Mouse (Mus musculus) T-helper 1 cell (primary cell): ENCODE results near the gene Vps13a.

Source experiments
- in situ Hi-C: fragments of 300-600 bp; cut with MboI, MseI; formaldehyde crosslinking; loops from one replicate; pipeline ENCODE4 v1.15.1; 2025; ENCODE audit warnings: high pct_unique_total_duplicates

Vps13a gene

DNA sequence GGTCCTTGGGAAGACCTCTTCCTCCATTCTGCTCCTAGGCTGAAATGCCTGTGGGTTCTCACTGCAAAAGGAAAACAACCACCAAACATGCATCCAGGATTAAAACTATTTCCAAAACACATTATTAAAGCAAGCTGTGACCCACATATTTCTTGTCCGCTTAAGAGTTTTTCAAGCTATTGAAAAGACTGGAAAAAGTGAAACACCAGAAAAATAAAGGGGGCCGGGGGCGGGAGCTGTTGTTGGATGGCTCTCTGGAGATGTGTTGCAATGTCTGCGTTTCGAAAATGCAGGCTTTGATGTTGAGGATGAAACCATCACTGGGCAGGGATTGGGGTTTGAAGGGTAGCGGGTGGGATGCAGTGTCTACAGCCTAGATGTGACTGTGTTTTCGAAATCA is 196.2 kb downstream of the Vps13a start:
- in situ Hi-C loops = no loop called here

DNA sequence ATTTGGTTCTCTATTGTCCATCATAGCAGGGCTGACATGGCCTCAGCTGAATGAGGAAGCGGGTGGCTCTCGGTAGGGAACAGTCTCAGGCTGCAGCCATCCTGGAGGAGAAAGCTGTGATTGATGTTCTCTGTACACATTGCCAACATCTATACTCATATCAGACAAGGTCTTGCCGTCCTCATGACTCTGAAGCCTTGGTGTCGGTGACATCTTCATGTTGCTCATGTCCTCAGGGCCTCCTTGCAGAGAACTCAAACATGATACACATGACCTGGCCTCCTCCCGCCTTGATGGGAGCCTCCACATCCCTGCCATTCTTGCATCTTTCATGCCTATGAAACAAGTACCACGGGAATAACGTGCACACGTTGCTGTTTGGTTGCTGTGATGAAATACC is 200.2 kb downstream of the Vps13a start:
- in situ Hi-C loops = no loop called here

DNA sequence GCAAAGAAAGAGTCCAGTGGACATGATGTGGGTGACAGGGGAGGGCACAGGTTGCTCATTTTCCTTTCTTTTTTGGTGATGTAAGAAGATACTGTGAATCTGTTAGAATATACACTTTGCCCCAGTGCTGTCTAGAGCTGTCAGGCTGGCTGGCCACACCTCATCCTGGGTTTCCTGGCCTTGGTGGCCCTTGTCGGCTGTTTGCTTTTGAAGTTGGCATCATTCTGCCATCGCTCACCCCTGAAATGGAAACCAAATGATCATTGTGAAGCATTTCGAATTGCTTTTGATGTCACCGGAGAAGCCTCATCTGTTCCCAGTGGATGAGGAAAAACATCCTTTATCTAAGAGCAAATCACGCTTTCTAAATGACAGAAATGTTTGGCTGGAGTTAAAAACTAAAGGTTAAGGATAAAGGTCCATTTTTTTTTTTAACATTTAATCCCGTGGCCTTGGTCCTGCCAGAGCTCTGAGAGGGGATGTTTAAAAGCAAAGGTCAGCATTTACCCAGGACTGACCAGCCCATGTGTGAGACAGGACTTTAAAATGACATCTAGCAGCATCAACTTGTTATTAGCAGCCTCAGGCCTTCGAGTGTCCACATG is 201.0 kb downstream of the Vps13a start:
- in situ Hi-C loops = no loop called here

DNA sequence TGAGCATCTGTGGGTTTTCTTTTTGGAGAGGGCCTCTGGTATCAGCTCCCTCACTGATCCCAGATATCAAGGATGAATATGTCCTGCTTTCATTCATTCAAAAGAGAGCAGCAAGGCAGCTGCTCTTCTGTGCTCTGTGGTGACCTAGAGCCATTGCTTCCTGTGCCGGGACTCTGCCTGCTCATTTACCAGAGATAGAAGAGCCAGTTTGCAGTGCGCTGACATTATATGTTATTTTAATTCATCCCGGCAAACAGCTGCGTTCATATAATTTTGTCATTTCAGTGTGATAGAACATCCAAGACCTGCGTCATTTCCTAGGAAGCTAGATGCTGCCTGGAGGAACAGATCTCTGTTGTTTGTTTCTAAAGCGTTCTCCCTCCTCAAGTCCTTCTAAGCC is 203.9 kb downstream of the Vps13a start:
- in situ Hi-C loops = no loop called here
